ENCODE assay signal across 10 mouse cellular contexts in genomic region chr5:139544271-139545135, GRCm38 (mm10). TPM values are rescaled to one million over a fixed set of nuclear protein-coding genes. Genes with fewer than 3 reads are reported as not detected.
DNase-seq lines count a peak whose midpoint lies in the region; ATAC-seq and TF ChIP-seq lines count a peak whose summit lies in the region.
"Had no signal": no experiment of that assay in that cellular context is flagged by ENCODE, and none has a peak within 500 bp of the region (broad histone marks: within the 10 kb centered on the region; RNA-seq: fewer than 3 reads in every experiment).

No protein-coding gene starts in this region.

- peaks cover 43% of the 10 kb centered on the region for H3K4me1 ChIP-seq in E14TG2a.4 (replicated peaks; ENCODE audit: low read depth, low read length)
- peaks cover 35% of the 10 kb centered on the region for H3K4me1 ChIP-seq in embryonic facial prominence, embryonic 15.5 days
- H3K4me1 ChIP-seq in limb, embryonic 13.5 days = peaks cover 14% of the 10 kb centered on the region

- no peak for ATAC-seq in embryonic facial prominence, embryonic 15.5 days (ENCODE audit: insufficient number of reproducible peaks, low FRiP score, low TSS enrichment, low read depth)
- no peak for ATAC-seq in limb, embryonic 13.5 days (ENCODE audit: low FRiP score, low read depth)
- no peak for ATAC-seq in megakaryocyte, adult 5-6 weeks (ENCODE audit: poor library complexity, severe bottlenecking)

- no peak for TF ChIP-seq CTCF in E14TG2a.4 (conservative IDR thresholded peaks at IDR 0.05; ENCODE audit: low read length)

- H3K9me3 ChIP-seq in E14TG2a.4 (ENCODE audit: low read length) = no peaks in the 10 kb centered on the region
- no peaks in the 10 kb centered on the region for H3K9me3 ChIP-seq in embryonic facial prominence, embryonic 15.5 days (replicated peaks)
- no peaks in the 10 kb centered on the region for H3K9me3 ChIP-seq in limb, embryonic 13.5 days

- WGBS in embryonic facial prominence, embryonic 15.5 days = 1% methylated on average over 54 of the region's 54 CpGs
- under 1% methylated on average over 54 of the region's 54 CpGs for whole genome bisulfite sequencing in limb, embryonic 13.5 days

- peaks cover 96% of the 10 kb centered on the region for H3K27me3 ChIP-seq in E14TG2a.4 (ENCODE audit: insufficient read depth, low read length)
- H3K27me3 ChIP-seq in embryonic facial prominence, embryonic 15.5 days = peaks cover 97% of the 10 kb centered on the region
- H3K27me3 ChIP-seq in limb, embryonic 13.5 days = peaks cover 96% of the 10 kb centered on the region

- H3K4me3 ChIP-seq in E14TG2a.4 (replicated peaks; ENCODE audit: low read length) = peak overlapping the region; percentile 67
- H3K4me3 ChIP-seq in embryonic facial prominence, embryonic 15.5 days (replicated peaks) = 0 out of 2 replicates have a peak overlapping the region, but pooled peaks have one; percentile 4
- peak overlapping the region; percentile 24; the same call in 1 of the 2 replicates for H3K4me3 ChIP-seq in limb, embryonic 13.5 days

- no peaks in the 10 kb centered on the region for H3K36me3 ChIP-seq in E14TG2a.4 (ENCODE audit: insufficient read depth, low read length)
- H3K36me3 ChIP-seq in embryonic facial prominence, embryonic 15.5 days = no peaks in the 10 kb centered on the region
- no peaks in the 10 kb centered on the region for H3K36me3 ChIP-seq in limb, embryonic 13.5 days

- no peak overlapping the region for H3K4me2 ChIP-seq in embryonic facial prominence, embryonic 15.5 days (replicated peaks)
- peak overlapping the region; percentile 42; the same call in 1 of the 2 replicates for H3K4me2 ChIP-seq in limb, embryonic 13.5 days (replicated peaks)

- no peak overlapping the region for H3K27ac ChIP-seq in embryonic facial prominence, embryonic 15.5 days (replicated peaks)
- H3K27ac ChIP-seq in limb, embryonic 13.5 days = no peak overlapping the region

- peak; percentile 79 for DNase-seq in cerebellum, adult 11-12 months
- no peak for DNase-seq in spleen, postnatal 36 days (ENCODE audit: low spot score in 2 of 2)
- DNase-seq in adrenal gland, adult (ENCODE audit: inconsistent age in 2 of 2, low spot score in 1 of 2) = no peak
- DNase-seq in right cerebral cortex, postnatal 25 days = no peak

- H3K9ac ChIP-seq in embryonic facial prominence, embryonic 15.5 days = no peak overlapping the region
- H3K9ac ChIP-seq in limb, embryonic 13.5 days = no peak overlapping the region

RNA-seq across cellular contexts. Expression of gene Uncx, which starts 1.2 kb away (rescaled TPM):
- 4.6 and 9.8 TPM in 2 replicates for polyA plus RNA-seq in embryonic facial prominence, embryonic 15.5 days (2015; fragmentation: Nextera tagmentation; extraction: Ambion mirVana)
- 0.09 TPM in 1 of 2 replicates, not detected in the other for polyA plus RNA-seq in limb, embryonic 13.5 days (2015; fragmentation: Nextera tagmentation; extraction: Ambion mirVana)
- not detected in 2 replicates for total RNA-seq in megakaryocyte, adult 5-6 weeks (2015)
- total RNA-seq in megakaryocyte, adult 5-6 weeks (2017) = not detected in 2 replicates
- total RNA-seq: heart, adult 18-20 months had no signal
- polyA plus RNA-seq: large intestine, adult 2 months had no signal

Comparison
In these comparisons a context has a peak if more than half of its experiments do, and no peak if none do; other contexts are left out.
1. H3K4me3 ChIP-seq: peak in every context shown above with its lines; median percentile 67 in E14TG2a.4; 24 in limb, embryonic 13.5 days; 4 in embryonic facial prominence, embryonic 15.5 days.